Mouse (Mus musculus) cortical plate, adult 2 months (tissue): ENCODE results near the gene Sowahc.

Source experiments
- CTCF ChIP-seq: fragments of 200-500 bp; IDR thresholded peaks from 2 replicates; pipeline ENCODE4 v1.5.1; 2011; ENCODE audit warnings: mild to moderate bottlenecking, control low read depth, low read length; ENCODE audit not compliant: insufficient read depth; ENCODE audit errors: extremely low read depth
- POLR2A ChIP-seq: fragments of 200-500 bp; IDR thresholded peaks from 2 replicates; pipeline ENCODE4 v1.6.1; 2011; ENCODE audit warnings: mild to moderate bottlenecking, low read length, control low read depth; ENCODE audit not compliant: insufficient read depth; ENCODE audit errors: extremely low read depth

DNA sequence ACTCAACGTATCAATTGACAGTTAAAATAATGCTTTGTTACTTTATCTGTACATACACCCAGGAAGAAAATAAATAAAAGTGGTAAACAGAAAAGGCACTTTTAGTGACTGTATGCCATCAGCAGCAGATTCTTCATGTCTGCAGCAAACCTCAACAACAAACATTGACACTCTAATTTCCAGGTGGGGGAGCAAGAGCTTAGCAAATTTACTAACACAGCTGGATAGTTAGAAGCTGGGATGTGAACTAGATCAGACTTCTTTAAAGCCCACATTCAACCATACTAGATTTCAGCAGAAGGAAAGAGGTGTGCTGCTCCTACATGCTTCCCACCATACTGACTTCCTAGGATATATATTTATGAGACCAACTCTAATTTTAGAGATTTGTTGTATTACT is 49.2 kb upstream of the Sowahc start:
- TF ChIP-seq CTCF (no peak), POLR2A (no peak)
